Mouse (Mus musculus) embryonic facial prominence, embryonic 12.5 days (tissue): ENCODE measurements around the gene Gm3285. TPM values are rescaled to one million over a fixed set of nuclear protein-coding genes. Genes with fewer than 3 reads are reported as not detected.

Source experiments
- ATAC-seq: fragments of 200-750 bp; cut with Nextera tagmentation; 2 replicates; pipeline ENCODE4 v1.8.0; 2017; ENCODE audit not compliant: insufficient number of reproducible peaks, insufficient read depth, low FRiP score, low TSS enrichment
- H3K27ac ChIP-seq: fragments of 300-500 bp; sonication (generic); 2 replicates; pipeline ENCODE4 v1.5.1; 2016; ENCODE audit warnings: mild to moderate bottlenecking
- H3K27me3 ChIP-seq: fragments of 300-500 bp; sonication (generic); 2 replicates; pipeline ENCODE4 v1.6.1; 2016; ENCODE audit warnings: mild to moderate bottlenecking, moderate library complexity
- H3K36me3 ChIP-seq: fragments of 300-500 bp; sonication (generic); 2 replicates; pipeline ENCODE4 v1.6.1; 2016; ENCODE audit warnings: mild to moderate bottlenecking
- H3K4me1 ChIP-seq: fragments of 300-500 bp; sonication (generic); 2 replicates; pipeline ENCODE4 v1.6.1; 2016
- H3K4me2 ChIP-seq: fragments of 300-500 bp; sonication (generic); replicated peaks from 2 replicates; pipeline ENCODE4 v1.6.1; 2016; ENCODE audit warnings: mild to moderate bottlenecking, moderate library complexity
- H3K4me3 ChIP-seq: fragments of 300-500 bp; sonication (generic); 2 replicates; pipeline ENCODE4 v1.5.1; 2016; ENCODE audit warnings: mild to moderate bottlenecking
- H3K9ac ChIP-seq: fragments of 300-500 bp; sonication (generic); 2 replicates; pipeline ENCODE4 v1.6.1; 2016; ENCODE audit warnings: mild to moderate bottlenecking, moderate library complexity
- H3K9me3 ChIP-seq: fragments of 300-500 bp; sonication (generic); 2 replicates; pipeline ENCODE4 v1.6.1; 2016; ENCODE audit warnings: mild to moderate bottlenecking, moderate library complexity
- WGBS: fragments of 180-500 bp; shearing (Covaris S2); methylation state at CpG from one replicate; pipeline ENCODE4 v1.1.7; 2016; 5-methylcytosine and 5-hydroxymethylcytosine counted together
- polyA plus RNA-seq: library from polyadenylated mRNA; unstranded; fragments of >200 nt; fragmentation: Nextera tagmentation; extraction: Ambion mirVana; gene quantifications from 2 replicates; pipeline ENCODE4 v1.2.1, GENCODE M21; 2016

The Gm3285 gene
- polyA plus RNA-seq, 1 experiment from 2014 or later: not detected

DNA sequence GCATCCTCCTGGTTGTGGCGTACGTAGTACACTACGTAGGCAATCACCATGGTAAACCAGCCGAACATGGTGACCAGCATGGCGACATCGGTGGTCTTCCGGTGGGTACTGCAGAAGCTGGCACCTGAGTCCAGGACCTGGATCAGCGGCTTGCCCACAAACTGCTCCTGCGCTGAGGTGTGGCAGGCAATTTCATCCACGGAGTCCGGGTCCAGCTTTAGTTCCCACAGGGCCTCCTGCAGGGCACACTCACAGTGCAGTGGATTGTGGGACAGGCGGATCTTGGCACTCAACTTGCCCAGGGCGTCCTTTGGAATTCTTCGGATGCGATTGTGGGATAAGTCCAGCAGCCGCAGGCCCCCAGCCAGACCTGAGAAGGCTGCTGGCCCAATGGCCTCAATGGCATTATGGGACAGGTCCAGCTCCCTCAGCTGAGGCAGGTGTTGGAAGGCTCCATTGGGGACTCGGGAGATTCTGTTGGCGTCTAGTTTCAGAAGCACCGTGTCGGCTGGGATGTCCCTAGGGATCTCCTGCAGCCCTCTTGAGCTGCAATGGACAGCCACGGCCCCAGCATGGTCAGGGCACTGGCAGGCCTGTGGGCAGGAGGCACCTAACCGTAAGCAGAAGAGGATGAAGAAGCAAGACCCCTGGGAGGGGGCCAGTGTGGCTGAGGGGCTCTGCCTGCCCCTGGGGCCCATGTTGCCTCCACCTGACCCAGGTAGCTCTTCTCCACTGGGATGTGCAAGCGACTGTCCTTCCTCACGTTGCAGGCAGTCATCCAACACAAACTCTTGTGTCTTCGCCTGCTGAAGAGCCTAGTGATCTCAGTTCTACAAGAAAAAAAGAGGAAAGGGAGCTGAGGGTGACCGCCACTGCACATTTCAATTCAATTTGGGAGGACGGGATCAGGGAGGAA, 39.4 kb downstream of the Gm3285 start:
- H3K27me3 ChIP-seq: peaks cover 7% of the 10 kb centered on the region
- H3K4me2 ChIP-seq: peak overlapping the region; percentile 61
- no peaks in the 10 kb centered on the region for H3K9me3 ChIP-seq
- H3K4me1 ChIP-seq: peaks cover 7% of the 10 kb centered on the region; the same call in 1 of the 2 replicates
- 86% methylated on average over 27 of the region's 27 CpGs for WGBS
- no peak for ATAC-seq
- H3K27ac ChIP-seq: no peak overlapping the region
- no peak overlapping the region; the same call in 1 of the 2 replicates for H3K9ac ChIP-seq
- H3K36me3 ChIP-seq: no peaks in the 10 kb centered on the region
- peak overlapping the region; percentile 48; the same call in 1 of the 2 replicates for H3K4me3 ChIP-seq

DNA sequence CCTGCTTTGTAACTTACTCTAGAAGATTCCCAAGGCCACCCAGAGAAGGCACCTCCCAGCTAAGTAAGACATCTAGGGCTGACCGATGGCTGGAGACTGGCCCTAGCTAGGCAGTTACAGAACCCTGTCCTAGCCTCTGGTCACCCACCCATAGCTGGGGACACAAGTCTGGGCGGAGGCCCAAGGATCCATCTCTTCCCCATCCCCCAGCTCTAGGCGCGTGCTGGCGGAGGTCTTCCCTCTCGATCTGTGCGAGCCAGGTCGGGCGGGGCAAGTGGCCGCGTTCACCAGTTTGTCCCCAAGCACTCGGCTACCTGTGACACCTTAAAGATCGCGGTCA, 40.1 kb downstream of the Gm3285 start:
- H3K4me2 ChIP-seq: peak overlapping the region; percentile 61
- peaks cover 7% of the 10 kb centered on the region; the same call in 1 of the 2 replicates for H3K4me1 ChIP-seq
- H3K9ac ChIP-seq: peak overlapping the region; percentile 56
- H3K4me3 ChIP-seq: peak overlapping the region; percentile 48
- WGBS: 2% methylated on average over 14 of the region's 14 CpGs
- no peaks in the 10 kb centered on the region for H3K9me3 ChIP-seq
- no peaks in the 10 kb centered on the region for H3K36me3 ChIP-seq
- H3K27ac ChIP-seq: no peak overlapping the region
- ATAC-seq: peak; percentile 30; the same call in 1 of the 2 replicates
- peaks cover 7% of the 10 kb centered on the region for H3K27me3 ChIP-seq

DNA sequence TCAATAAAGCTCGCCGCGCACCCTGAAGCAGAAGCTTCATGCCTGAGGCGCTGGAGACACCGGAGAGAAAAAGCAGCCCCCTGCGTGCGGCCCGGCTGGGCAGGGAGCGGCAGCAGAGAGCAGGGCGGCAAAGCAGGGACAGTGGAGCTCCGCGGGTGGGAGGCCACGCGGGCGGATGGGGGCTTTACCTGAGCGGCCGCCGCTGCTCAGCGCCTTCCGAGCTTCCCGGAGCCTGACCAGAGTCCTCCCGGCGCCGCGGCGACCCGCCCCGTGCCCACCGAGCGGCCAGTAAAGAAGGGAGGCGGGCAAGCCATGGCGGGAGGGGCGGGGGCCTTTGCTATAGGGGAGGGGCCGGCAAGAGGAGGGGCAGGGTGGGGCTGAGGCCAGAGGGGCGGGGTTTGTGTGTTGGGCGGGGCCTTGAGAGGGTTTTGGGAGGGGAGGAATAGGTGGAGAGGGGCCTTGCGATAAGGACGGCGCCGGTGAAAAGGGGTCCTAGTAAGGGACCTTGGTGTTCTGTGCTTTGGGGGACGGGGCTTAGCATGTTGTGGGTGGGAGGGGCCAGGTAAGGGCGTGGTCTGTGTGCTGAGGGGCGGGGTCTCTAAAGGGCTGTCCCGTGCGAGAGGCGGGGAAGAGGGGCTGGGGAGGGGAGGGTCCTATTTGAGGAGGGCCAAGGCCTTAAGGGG, 40.6 kb downstream of the Gm3285 start, which contains the start of gene Lrrc3:
Gene Lrrc3 (minus strand): TSS at position 326 of the 683 bp plus-strand sequence.
- H3K4me1 ChIP-seq: peaks cover 7% of the 10 kb centered on the region; the same call in 1 of the 2 replicates
- peak; percentile 64 for ATAC-seq
- no peak within 1 kb of the TSS for H3K27ac ChIP-seq
- 2% methylated on average over 45 of the region's 46 CpGs for WGBS
- no peaks in the 10 kb centered on the region for H3K36me3 ChIP-seq
- H3K4me3 ChIP-seq: peak within 1 kb of the TSS; percentile 48
- peak within 1 kb of the TSS; percentile 56 for H3K9ac ChIP-seq
- H3K9me3 ChIP-seq: no peaks in the 10 kb centered on the region
- peak within 1 kb of the TSS; percentile 61 for H3K4me2 ChIP-seq
- peaks cover 7% of the 10 kb centered on the region for H3K27me3 ChIP-seq

DNA sequence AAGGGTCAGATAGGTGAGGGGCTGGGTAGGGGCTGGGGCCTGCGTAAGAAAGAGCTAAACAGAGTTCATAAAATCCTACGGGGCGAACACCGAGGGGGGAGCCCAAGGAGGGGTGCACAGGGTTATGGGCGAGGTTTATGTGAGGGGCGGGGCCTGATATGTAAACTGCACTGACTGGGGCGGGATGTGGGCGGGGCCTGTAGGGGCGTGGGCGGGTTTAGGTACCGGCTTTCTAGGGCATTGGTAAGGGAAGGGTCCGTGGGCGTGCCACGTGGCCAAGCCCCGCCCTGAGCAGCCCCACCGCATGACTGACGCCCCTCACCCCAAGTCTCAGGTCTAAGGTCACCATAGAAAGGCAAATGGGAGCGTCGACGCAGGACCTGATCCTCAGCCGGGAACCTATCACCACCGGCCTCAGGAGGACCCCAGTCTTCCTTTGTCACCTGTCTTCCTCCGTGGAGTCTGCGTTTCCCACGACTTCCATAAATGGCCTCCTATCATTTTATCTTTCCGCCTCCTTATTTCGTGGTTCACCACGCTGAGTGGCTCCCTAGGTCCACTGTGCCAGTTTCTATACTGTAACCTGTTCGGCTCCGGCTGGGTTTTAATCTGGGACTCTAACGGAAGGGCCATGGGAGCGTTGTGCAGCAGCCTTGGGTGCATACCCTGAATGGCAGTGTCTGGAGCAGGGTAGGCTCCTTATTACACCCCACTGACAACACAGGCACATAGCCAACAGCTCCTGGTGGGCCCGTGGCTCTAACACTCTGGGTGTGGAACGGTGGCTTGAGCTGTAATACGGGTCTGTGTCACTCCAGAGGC, 41.3 kb downstream of the Gm3285 start:
- Histone ChIP-seq H3K4me1 (peaks cover 7% of the 10 kb centered on the region; the same call in 1 of the 2 replicates), H3K27me3 (peaks cover 7% of the 10 kb centered on the region), H3K9ac (peak overlapping the region; percentile 56; the same call in 1 of the 2 replicates), H3K4me3 (peak overlapping the region; percentile 48), H3K4me2 (peak overlapping the region; percentile 61), H3K36me3 (no peaks in the 10 kb centered on the region), H3K9me3 (no peaks in the 10 kb centered on the region), H3K27ac (no peak overlapping the region)
- peak; percentile 59 for ATAC-seq
- 7% methylated on average over 34 of the region's 35 CpGs for WGBS

Other genes starting within 250 kb of the Gm3285 start
- gene Ube2g2, start 239.7 kb upstream of the Gm3285 start, polyA plus RNA-seq: 76.7 and 81.7 TPM in 2 replicates
- 0.32 and 0.69 TPM in 2 replicates for gene Tspear, start 175.4 kb upstream of the Gm3285 start, polyA plus RNA-seq
- not detected in 2 replicates for gene Gm19402, start 171.2 kb upstream of the Gm3285 start, polyA plus RNA-seq
- gene Gm9508, start 164.7 kb upstream of the Gm3285 start, polyA plus RNA-seq: not detected in 2 replicates
- gene Gm10272, start 155.3 kb upstream of the Gm3285 start, polyA plus RNA-seq: not detected in 2 replicates
- not detected in 2 replicates for gene Gm10024, start 150.5 kb upstream of the Gm3285 start, polyA plus RNA-seq
- not detected in 2 replicates for gene Gm10142, start 146.2 kb upstream of the Gm3285 start, polyA plus RNA-seq
- gene Krtap12-1, start 141.4 kb upstream of the Gm3285 start, polyA plus RNA-seq: not detected in 2 replicates
- not detected in 2 replicates for gene Gm10100, start 135.5 kb upstream of the Gm3285 start, polyA plus RNA-seq
- gene Gm18596, start 119.3 kb upstream of the Gm3285 start, polyA plus RNA-seq: not detected in 2 replicates
- gene Gm9736, start 110.6 kb upstream of the Gm3285 start, polyA plus RNA-seq: not detected in 2 replicates
- gene Gm3233, start 102.3 kb upstream of the Gm3285 start, polyA plus RNA-seq: not detected in 2 replicates
- not detected in 2 replicates for gene Gm3238, start 90.7 kb upstream of the Gm3285 start, polyA plus RNA-seq
- gene Gm7138, start 85.0 kb upstream of the Gm3285 start, polyA plus RNA-seq: not detected in 2 replicates
- gene Gm3250, start 79.4 kb upstream of the Gm3285 start, polyA plus RNA-seq: not detected in 2 replicates
- not detected in 2 replicates for gene Gm7137, start 73.8 kb upstream of the Gm3285 start, polyA plus RNA-seq
- not detected in 2 replicates for gene Gm9639, start 66.9 kb upstream of the Gm3285 start, polyA plus RNA-seq
- gene Gm19668, start 62.8 kb upstream of the Gm3285 start, polyA plus RNA-seq: not detected in 2 replicates
- gene Gm9507, start 50.1 kb upstream of the Gm3285 start, polyA plus RNA-seq: not detected in 2 replicates
- gene Gm2696, start 47.3 kb upstream of the Gm3285 start, polyA plus RNA-seq: not detected in 2 replicates
- gene Krtap10-4, start 34.9 kb upstream of the Gm3285 start, polyA plus RNA-seq: not detected in 2 replicates
- not detected in 2 replicates for gene Krtap10-10, start 26.0 kb upstream of the Gm3285 start, polyA plus RNA-seq
- not detected in 2 replicates for gene Gm36176, start 15.2 kb upstream of the Gm3285 start, polyA plus RNA-seq
- gene Gm10318, start 9.1 kb upstream of the Gm3285 start, polyA plus RNA-seq: not detected in 2 replicates
- gene Lrrc3, start 40.6 kb downstream of the Gm3285 start, polyA plus RNA-seq: 4.4 and 4.7 TPM in 2 replicates
- gene Trpm2, start 108.6 kb downstream of the Gm3285 start, polyA plus RNA-seq: 0.72 and 0.87 TPM in 2 replicates
- 32.9 and 35.1 TPM in 2 replicates for gene 1810043G02Rik, start 116.5 kb downstream of the Gm3285 start, polyA plus RNA-seq
- 137 TPM in 2 replicates for gene Pfkl, start 148.1 kb downstream of the Gm3285 start, polyA plus RNA-seq
- gene Dnmt3l, start 180.0 kb downstream of the Gm3285 start, polyA plus RNA-seq: 0.19 and 0.41 TPM in 2 replicates
- 0.17 and 0.42 TPM in 2 replicates for gene Aire, start 181.6 kb downstream of the Gm3285 start, polyA plus RNA-seq
- gene Icosl, start 207.3 kb downstream of the Gm3285 start, polyA plus RNA-seq: 2.5 and 2.6 TPM in 2 replicates